Mouse (Mus musculus) heart, adult 2 months (tissue): ENCODE results near the gene Gpr4.

Experiments used
- CTCF ChIP-seq: fragments of 200-600 bp; IDR thresholded peaks from 2 replicates; pipeline ENCODE4 v1.8.1; 2022; ENCODE audit warnings: antibody characterized with exemption, mild to moderate bottlenecking, moderate library complexity
- POLR2A ChIP-seq: fragments of 200-500 bp; IDR thresholded peaks from 2 replicates; pipeline ENCODE4 v1.6.1; 2011; ENCODE audit warnings: mild to moderate bottlenecking, low read depth, low read length, control low read depth; ENCODE audit not compliant: insufficient read depth

- TF ChIP-seq POLR2A (peak; percentile 99), CTCF (peak; percentile 75)
These were observed 15.8 kb downstream of the Gpr4 start, which contains the start of gene Opa3 for GRCm38 (mm10) chr7:19227883-19228792.
